Mouse (Mus musculus) hindlimb bud, embryonic 11.5 days (tissue): ENCODE results near the gene Ifnb1.
A peak's percentile ranks its signal among the peaks of the same experiment; 100 is the strongest.
"Not testable (repeated sequence)": the region's sequence is repeated elsewhere in the genome, so short reads cannot be mapped to it uniquely, and the experiment has no call there.

Source experiments
- DNase-seq: peaks from one replicate; pipeline ENCODE4 v3.0.0-alpha.2; 2012; ENCODE audit warnings: low read depth, low spot score; ENCODE audit errors: extremely low spot score

Gene Ifnb1

DNA sequence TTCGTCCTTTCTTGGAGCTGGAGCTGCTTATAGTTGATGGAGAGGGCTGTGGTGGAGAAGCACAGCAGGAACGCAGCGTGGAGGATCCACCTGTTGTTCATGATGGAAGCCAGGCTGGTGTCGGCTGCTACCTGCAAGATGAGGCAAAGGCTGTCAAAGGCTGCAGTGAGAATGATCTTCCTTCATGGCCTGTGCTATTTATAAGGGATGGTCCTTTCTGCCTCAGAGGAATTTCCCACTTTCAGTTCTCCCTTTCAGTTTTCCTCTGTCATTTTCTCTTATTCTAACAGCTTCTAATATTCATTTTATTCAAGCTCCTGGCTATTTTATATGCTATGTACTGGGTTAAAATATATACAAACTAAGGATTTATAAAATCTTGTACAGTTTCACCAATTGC, at the start of gene Ifnb1:
TSS of gene Ifnb1 (minus strand) at position 101 of the 400 bp plus-strand sequence.
- DNase-seq, result no peak

DNA sequence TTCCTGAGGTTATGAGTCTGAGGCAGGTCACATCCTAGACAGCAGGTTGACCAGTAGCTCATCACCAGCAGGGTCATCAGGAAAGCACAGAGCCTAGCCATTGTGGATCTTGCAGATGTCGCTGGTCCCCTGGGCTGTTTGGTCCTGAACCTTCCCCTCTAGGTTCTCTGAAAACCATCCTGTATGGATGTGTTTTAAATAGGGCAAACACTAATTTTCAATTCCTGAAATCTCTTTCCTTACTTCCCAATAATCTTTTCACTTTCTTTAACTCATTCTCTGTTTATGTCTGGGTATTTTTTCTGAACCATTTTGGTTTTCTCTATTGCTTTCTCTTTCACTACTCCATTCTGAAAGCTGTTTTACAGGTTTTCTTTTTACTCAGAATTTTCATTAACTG, 49.1 kb upstream of the Ifnb1 start, which contains the start of gene Ifna14:
TSS of gene Ifna14 (minus strand) at position 101 of the 400 bp plus-strand sequence.
- no peak for DNase-seq

DNA sequence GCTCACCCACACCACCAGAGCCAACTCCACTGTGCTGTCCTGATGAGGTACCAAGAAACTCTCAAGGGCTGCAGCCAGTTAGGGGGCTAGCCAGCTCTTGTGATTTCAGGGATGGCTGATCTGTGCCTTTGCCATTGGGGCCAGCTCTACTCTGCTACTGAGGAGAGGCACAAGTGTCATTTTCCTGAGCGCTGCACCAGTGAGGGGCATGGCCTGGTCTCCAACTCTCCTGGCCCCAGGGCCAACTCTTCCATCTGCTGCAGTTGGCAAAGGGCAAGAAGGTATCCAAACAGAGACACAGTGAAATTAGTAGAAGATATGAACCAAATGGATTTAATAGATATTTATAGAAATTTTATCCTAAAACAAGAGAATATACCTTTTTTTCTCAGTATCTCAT, 39.2 kb upstream of the Ifnb1 start:
- no peak for DNase-seq

DNA sequence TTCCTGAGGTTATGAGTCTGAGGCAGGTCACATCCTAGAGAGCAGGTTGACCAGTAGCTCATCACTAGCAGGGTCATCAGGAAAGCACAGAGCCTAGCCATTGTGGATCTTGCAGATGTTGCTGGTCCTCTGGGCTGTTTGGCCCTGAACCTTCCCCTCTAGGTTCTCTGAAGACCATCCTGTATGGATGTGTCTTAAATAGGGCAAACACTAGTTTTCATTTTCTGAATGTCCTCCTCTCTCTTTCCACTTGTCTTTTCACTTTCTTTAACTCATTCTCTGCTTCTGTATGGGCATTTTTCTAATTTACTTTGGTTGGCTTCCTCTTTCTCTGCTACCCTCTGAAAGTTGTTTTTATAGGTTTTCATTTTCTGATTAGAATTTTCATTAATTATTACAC, 35.6 kb upstream of the Ifnb1 start, which contains the start of gene Ifna15:
TSS of gene Ifna15 (minus strand) at position 101 of the 400 bp plus-strand sequence.
- not testable (repeated sequence) for DNase-seq

DNA sequence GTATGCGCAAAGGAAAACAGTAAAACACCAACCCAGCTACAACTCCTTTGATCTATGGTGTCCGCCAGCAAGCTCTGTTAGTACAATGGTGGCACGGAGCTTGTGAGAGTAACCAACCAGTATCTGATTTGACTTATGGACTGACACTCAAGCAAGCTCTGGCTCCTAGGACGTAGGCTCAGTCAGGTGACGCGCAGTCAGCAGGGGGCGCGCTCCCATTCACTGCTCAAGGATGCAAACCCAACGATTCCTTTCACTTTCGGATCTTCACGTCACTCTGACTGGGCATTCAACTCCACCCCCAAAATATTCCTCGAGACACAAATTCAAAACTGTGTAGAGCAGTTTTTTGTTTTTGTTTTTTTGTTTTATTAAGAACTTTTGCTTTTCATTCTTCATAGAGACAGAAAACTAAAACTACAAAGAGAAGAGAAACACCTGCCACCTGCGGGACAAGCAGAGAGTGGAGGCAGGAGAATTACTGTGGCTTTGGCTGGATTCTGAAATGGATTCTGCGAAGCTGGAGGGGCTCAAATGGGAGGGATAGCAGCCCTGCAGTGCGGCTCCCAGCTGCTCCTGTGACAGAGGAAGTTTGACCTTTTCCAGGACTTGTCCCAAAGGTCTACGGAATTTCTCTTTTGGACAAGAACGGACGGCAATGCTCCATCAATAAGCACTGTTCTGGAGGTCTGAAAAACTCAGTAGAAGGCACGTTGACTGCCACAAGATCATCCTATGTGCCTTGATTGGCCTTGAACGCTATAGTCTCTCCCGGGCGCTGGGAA, 27.8 kb upstream of the Ifnb1 start:
- peak; percentile 12 for DNase-seq

DNA sequence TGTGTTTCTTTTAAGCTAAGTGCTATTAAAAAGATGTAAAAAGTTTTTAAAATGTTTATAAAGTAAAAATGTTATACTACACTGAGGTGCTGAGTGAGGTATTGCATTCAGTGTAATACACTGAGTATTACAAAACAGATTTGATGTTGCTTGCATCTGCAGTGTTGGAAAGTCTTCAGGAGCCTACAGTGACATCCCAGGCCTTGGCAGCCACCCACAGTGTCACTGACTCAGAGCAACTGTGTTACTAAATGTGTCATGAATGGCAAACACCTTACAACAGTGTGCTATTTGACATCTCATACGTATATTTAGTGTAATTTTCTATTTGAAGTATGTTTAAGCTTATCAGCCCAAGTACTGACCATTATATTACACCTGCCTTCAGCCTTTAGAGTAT, 25.4 kb upstream of the Ifnb1 start:
- no peak for DNase-seq

DNA sequence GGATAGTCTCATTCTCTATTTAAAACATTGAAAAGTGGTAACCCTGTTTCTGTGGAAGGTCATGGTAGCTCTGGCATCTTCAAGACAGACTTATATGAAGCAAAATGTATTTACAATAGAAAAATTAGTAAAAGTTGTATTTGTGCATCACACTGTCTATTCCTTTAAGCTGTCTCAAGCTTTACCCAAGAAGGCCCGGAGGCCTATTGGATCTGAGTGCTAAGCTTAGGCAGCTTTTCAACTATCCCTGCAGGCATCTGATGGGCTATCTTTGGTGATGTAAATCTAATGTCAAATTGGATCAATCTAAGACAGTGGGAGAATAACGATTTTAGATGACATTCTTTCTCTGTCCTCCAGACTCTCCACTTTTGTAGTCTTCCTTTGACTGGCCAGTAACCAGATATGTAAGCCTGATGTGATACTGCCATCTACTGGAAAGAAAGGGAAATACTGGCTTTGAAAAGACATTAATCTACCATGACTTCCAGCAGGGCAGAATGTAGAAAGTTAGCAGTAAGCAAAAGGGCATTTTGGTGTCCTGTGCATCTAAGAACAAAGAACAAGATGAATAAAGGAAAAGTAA, 21.2 kb upstream of the Ifnb1 start:
- DNase-seq, result peak; percentile 89

DNA sequence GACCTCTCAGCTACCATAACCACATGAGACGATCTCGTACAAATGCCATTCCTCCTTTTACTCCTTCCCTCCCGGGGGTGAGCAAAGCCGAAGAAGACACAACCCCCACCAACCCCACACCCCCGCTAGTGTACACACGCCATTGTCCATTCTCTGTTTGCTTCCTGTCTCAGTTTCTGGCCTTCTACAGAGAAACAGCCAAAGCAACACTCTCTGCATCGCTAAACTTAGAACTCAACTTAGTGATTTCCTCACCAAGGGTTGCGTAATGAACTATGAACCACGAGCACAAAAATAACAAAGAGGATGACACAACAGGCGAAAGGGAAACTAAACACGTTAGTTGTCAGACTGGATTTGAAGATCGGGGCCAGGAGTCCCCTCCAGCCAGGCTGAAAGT, 14.8 kb upstream of the Ifnb1 start:
- DNase-seq, result no peak

DNA sequence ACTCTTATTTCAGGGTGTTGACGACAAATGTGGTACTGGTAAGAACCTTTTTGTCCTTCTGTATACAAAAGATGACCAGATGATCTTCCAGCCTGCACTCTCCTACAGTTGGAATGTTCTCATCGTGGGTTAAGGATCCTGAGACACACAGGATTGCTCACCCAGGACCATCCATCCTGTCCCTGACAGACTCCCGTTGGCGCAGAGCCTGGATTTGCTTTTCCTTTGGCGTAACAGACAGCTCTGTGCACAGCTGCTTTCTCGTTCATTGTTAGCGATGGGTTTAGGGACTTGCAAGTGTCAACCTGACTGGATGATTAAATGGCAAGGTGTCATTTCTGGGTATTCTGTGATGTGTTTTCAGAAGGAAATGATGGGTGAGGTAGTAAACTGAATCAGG, 14.1 kb upstream of the Ifnb1 start:
- DNase-seq, result no peak

DNA sequence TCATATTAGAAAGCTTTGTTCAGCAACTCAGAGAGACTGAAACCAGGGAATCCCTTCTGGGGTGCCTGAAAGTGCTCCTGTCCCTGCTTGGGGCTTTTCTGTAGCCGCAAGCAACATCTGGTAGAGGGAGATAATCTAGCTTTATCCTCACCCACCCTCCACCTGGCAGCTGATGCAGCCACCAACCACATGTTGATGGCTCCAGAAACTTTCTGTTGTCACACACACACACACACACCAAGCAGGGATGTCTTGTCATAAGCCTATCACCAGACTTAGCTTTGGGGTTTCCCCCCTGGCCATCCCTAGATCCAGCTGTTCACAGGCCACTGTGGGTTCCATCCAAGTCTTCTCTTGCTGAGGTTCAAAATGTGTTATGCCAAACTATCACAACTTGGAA, 13.2 kb upstream of the Ifnb1 start:
- no peak for DNase-seq

DNA sequence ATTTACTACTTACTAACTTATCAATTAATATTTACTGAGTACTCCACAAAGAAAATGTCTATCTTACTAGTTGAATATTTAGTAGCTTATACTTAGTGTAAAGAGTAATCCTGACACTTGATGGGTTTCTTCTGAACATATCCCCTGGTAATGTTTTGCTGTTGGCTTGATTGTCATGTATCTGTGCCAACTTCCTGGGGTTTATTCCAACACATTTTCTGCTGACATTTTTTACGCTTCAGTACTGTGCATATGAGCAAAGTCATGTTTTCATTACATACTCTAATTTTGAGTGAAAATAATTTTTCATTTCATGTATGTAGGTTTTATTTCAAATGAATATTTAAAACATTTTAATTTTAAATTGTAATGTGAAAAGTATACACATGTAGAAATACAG, 12.3 kb upstream of the Ifnb1 start:
- DNase-seq, result no peak

DNA sequence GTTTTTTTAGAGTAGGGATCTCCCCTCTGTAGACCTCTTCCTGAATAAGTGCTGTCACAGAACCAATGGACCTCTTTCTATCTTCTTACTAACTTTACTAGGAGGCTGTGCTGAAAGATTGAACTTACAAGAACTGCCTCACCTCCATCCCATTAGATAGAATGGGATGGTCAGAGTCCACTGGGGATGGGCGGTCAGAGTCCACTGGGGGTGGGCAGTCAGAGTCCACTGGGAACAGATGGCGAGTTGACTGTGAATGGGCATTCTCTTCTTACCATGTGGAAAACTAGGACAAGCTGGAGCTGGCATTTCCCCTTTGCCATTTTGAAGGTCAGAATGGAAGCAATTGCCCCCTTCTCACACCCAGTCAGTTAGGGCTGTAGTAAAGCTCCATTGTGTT, 10.9 kb upstream of the Ifnb1 start:
- DNase-seq, result no peak

DNA sequence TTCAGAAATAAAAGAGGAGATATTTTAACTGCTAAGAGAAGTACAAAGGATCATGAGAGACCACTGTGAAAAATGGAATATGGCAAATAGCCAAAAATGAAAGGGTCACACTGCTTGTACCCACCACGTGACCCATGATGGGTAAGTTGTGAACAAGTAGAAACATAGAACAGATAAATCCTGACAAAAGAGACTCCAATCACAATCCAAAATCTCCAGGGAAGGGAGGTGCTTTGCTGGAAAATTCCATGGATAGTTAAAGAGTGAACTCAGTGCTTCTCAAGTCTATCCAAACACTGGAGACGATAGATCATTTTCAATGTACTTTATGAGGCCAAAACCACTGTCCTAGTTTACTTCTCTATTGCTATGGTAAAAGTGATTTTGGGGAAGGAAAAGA, 8.3 kb upstream of the Ifnb1 start:
- DNase-seq, result no peak

DNA sequence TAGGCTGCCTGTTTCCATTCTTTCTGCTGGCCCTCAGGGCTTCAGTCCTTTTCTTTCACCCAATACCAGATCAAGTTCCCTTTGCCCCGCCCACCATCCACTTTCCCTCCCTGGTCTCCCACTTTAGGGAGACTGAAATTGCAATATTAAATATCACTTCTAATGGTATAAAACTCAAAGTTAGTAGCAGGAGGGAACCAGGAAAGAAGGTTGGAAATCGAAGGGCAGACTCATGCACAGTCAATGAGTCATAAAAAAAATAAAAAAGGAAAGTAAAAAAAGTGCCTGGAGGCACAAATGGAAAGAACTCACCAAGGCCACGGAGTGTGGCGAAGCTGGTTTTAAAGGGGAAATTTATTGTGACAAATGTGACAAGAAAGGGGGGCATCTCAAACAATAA, 7.7 kb upstream of the Ifnb1 start:
- no peak for DNase-seq

DNA sequence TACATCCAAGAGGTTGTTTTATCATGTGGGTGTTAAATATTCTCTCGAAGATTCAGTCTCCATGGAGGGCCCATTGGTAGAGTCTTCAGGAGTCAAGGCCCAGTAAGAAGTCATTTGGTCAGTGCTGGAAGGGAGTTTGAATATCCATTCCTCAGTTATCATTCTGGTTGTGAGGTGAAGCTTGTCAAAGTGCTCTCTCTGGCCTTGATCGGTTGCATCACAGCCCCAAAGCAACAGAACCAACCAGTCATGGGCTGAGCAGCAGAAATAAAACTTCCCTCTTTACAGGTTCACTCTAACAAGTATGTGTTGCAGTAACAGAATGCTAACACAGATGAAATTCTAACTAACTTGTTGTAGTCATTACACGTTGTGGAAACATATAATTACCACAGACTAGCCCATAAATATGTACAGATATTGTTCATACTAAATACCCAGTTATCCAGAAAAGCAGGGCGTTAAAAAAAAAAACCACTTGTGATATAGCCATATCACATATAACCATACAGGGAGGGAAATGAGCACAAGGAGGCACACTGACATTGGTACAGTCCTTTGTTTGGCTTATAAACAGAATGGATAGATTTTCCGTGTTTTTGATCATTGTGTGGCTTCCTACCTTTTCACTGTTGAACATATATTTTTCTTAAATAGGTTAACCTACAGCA, 3.9 kb upstream of the Ifnb1 start:
- DNase-seq, result no peak

DNA sequence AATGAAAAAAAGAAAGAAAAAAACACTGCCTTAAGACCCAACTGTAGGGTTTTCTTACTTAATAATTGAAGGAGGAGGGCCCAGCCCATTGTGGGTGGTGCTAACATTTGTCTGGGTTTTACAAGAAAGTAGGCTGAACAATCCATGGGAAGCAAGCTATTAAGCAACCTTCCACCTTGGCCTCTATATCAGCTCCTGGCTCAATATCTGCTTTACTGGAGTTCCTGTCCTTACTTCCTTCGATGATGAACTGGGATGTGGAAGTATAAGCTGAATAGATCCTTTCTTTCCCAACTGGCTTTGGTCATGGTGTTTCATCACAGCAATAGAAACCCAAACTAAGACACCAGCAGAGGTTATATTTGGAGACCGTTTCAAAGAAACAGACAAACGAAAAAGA, 2.8 kb upstream of the Ifnb1 start:
- DNase-seq, result no peak

DNA sequence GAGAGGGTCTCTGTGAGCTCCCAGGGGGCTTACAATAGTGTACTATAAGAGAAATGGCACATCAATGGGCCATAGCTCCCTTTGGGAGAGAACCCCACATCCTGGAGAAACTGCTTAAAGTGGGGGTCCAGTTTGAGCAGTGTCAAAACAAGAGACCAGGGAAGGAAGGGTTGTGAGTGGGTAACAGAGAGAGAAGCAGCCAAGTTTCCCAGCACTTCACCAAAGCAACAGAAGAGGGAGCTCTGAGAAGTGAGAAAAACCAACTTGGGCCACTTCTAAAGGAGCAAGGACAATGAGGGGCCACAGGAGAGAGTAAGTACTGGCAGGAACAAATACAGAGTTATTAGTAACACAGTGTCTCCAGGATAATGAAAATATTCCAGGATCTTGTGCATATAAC, 667 bp upstream of the Ifnb1 start:
- DNase-seq, result no peak

DNA sequence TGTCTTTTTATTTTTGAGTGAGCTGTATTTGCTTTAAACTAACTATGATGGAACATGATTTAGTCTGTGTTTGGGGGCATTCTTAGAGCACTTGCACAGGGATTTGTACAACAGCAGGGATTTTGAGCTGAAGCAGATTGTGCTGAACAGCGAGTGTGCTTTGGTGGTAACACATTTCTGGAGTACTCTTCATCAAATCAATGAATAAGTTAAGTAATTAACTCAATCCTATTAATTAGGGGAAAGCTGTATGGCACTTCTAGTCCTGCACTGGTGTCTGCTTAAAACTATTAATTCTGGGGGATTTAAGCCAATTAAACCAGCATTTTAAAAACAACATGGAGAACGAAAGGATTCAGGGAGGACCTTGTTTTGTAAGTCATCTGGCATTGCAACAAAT, 4.6 kb downstream of the Ifnb1 start:
- DNase-seq, result no peak

DNA sequence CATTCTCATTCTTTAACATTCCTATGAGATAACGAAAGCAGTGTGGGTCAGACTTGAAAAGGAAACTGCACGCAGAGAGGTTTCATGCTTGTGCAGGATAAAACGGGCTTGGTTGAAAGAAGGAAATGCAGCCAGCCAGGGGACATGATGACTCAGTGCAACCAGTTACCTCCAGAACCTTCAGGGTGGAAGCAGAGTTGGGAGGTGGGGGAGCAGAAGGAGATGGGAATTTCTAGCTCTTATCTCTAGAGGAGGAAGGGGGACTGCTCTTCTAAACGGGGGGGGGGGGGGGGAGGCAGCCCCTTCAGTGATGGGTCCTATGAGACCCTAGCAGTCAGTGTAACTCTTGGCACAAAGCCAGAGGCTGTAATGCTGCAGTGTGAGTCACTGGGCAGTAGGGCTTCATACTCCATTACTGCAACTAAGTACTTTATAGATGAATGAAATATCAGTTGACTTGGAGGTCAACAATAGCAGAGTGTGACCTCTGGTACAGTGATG, 6.8 kb downstream of the Ifnb1 start:
- no peak for DNase-seq

DNA sequence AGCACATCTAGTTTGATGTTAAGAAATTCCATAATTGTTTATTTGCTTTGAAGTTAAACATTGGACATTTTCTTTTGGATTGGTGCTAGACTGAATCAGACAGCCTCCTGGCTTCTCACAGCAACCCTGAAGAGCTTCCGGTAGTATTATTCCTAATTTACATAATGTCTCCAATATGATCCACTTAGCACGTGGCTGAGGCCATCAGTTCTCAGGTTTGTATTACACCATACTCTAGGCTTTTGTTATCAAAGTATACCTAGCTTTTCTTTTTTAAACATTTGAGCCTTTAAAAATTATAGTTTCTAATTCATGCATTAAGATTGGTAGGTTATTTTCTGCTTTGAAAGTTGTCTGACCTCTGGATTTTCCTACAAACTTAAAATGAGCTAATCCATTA, 7.3 kb downstream of the Ifnb1 start:
- no peak for DNase-seq

DNA sequence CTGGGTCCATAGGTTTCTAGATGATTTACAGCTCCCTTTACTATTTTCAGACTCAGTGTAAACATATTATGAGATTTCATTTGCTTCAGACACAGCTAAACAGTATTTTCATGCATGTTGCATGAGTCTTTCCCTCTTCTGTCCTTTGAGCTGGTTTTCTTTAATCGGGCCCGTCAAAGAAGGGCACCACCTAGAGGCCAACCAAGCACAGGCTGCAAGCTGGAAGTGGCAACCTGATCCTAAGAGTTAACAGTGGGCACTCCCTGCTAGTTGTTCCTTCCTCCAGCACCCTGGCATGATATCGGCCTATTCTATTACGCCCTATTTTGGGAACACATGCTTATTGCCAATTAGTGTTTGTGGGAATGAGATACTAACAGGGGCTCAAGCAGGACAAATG, 8.2 kb downstream of the Ifnb1 start:
- no peak for DNase-seq

DNA sequence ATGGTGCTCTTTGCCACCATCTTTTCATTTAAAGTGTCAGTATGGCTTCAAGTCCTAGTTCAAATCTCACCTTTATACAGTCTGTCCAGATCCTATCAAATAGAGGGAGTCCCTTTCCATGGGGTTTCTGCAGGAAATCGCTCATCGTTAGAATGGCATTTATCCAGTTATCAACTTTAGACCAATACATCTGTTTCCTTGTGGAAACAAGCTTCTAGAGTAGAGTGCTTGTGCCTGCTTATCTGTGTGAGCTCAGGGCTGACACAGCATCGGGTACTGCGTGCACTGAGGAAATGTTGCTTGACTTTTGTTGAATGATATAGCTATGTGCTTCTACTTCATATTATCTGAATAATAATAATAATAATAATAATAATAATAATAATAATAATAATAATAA, 8.8 kb downstream of the Ifnb1 start:
- no peak for DNase-seq
